Mouse (Mus musculus): Measurements from ENCODE around the gene Arhgap8.
A peak's percentile ranks its signal among the peaks of the same experiment; 100 is the strongest.
"Not testable (repeated sequence)": the region's sequence is repeated elsewhere in the genome, so short reads cannot be mapped to it uniquely, and the experiment has no call there.

The Arhgap8 gene

DNA sequence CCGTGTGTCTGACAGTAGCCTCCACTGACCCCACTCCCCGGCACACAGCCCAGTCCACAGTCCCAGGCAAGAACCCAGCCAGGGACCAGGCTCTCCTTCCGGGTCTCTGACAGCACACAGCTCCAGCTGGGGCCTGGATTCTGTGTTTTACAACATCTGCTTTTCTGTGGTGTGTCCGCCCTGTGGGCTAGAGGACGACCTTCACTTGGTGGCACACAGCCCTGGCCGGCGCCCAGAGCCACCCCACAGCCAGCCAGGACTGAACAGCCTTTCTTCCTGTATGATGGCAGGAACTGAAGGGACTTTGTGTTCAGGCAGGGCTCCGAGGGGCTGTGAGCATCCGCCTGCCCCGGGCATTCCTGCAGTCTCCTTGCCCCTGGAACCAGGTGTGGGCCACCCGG is 22.2 kb upstream of the Arhgap8 start:
- DNase-seq (ENCODE audit: extremely low read depth, low read depth, low spot score) = no peak

- DNase-seq (ENCODE audit: extremely low read depth, low read depth, low spot score) = no peak
Measured at GRCm38 (mm10) chr15:84698189-84698588, 21.7 kb upstream of the Arhgap8 start.

DNA sequence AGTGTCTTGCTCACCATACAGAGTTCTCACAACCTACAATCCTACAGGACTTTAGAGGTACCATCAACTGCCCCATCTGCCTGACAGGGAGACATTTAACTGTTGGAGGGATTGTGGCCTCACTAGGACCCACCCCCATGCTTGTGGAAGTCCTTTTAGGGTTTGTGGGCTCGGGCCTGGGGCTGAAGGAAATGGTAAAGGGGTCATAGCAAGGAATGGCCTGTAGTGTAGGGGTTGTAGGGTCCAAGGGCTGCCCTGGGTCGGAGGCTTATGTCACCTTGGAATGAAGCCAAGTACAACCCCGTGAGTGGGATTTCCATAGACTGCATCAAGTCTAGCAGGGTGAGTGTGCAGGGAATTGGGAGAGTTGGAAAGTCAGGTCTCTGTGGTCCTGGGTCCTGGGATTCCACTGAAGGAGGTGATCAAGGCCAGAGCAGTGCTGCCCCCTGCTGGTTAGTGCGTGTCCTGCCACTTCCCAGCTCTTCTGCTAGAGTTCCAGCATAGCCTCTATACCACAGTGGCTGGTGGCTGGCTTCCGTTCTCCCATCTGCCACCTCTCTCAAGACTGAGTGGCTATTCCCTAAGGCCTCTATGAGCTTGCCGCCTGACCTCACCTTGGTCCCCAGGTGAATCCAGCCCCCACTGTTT is 19.6 kb upstream of the Arhgap8 start:
- DNase-seq (ENCODE audit: extremely low read depth, low read depth, low spot score) = no peak

- DNase-seq (ENCODE audit: extremely low read depth, low read depth, low spot score) = peak; percentile 74
Measured at GRCm38 (mm10) chr15:84701947-84702346, 17.9 kb upstream of the Arhgap8 start.

DNA sequence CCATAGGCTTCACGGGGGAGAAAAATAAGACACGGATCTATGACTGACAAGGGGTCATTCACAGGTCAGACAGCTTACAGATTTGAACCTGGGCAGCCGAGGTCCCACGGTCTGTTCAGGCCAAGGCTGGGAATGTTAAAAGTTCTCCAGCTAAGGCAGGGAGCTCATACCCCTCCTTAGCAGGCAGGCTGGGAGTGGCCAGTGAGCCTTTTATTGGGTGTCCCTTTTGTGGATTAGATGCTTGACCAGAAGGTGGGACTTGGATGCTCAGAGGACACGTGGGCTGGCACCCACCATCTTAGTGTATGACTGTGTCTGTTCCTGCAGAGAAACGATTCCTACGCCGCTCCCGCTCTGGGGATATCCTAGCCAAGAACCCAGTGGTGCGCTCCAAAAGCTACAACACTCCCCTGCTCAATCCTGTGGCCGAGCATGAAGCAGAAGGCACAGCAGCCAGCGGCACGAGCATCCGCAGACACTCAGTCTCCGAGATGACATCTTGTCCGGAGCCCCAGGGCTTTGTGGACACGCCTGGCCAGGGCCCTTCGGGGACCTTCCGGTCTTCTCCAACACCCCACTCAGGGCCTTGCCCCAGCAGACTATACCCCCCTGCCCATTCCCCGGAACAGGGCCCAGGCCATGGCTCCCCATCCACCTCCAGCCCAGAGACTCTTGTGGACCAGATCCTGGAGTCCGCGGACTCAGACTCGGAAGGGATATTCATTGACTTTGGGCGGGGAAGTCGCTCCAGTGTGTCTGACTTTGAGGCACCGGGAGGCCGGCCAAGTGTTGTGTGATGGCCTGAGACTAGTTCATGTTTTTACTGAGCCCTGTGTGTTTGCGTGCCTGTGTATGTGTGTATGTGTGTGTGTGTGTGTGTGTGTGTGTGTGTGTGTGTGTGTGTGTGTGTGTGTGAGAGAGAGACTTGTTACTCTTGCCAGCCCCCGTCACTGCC is 17.2 kb upstream of the Arhgap8 start:
- no peak for DNase-seq (ENCODE audit: extremely low read depth, low read depth, low spot score)

- no peak for DNase-seq (ENCODE audit: extremely low read depth, low read depth, low spot score)
Measured at GRCm38 (mm10) chr15:84703992-84704391, 15.9 kb upstream of the Arhgap8 start.

DNA sequence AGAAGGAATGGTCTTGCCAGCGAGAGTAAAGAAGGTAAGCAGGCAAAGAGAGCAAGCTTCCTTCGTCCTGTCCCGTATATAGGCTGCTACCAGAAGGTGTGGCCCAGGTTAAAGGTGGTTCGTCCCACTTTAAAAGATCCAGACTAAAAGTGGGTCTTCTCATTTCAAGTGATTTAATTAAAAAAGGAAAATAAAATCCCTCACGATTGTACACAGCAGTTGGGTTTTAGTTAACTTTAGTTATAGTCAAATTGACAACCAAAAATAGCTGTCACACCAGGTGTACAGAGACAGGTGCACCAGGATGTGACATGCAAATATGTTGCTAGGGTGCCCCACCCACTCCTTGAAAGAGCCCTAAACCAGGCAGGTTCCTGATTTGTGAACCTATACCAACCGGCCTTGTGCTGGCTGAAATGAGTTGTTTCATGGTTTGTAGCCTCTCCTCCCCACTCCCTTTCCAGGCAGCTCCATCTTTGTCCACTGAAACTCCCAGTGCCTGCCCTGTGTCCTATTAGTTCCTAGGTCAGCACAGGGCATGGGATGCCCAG is 14.4 kb upstream of the Arhgap8 start:
- no peak for DNase-seq (ENCODE audit: extremely low read depth, low read depth, low spot score)

GRCm38 (mm10) chr15:84706983-84707619 is 12.8 kb upstream of the Arhgap8 start:
- DNase-seq (ENCODE audit: extremely low read depth, low read depth, low spot score) = no peak

DNA sequence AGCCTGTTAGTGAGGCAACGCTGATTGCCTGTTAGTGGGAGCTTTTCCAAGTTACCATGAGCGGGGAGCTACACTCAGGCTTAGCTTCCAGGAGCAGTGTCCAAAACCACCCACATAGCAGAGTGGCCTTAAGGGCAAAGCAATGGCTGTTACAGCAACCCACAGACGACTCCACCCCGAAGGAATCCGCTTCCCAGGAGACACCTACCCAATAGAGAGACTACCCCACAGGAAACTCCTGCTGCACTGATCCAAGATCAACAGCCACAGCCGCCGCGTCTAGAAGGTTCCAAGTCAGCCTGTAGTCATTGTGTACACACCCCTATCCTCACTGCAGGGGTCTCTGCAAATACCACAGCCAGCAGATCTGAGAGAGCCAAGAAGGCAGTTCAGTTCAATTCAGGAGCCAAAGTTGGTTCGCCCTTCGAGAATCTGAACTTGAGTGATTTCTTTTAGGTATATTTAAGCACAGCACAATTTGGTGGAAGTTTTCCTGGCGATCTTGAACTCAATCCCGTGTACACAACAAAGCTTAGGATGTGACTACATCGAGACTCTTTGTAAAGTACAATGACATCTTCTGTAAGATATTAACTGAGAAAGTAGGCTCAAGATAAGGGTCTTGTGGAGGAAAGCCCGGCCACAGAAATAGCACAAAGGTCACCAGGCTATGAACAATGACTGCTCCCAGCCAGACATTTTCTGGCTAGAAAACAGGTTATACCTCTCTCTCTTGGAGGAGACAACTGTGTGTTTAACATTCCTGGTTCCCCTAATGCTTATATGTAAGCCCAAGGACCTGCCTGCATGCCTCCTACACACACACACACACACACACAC is 7.1 kb upstream of the Arhgap8 start:
- peak; percentile 98 for DNase-seq (ENCODE audit: extremely low read depth, low read depth, low spot score)

GRCm38 (mm10) chr15:84714730-84715129 is 5.1 kb upstream of the Arhgap8 start:
- no peak for DNase-seq (ENCODE audit: extremely low read depth, low read depth, low spot score)

GRCm38 (mm10) chr15:84715132-84715531 is 4.7 kb upstream of the Arhgap8 start:
- no peak for DNase-seq (ENCODE audit: extremely low read depth, low read depth, low spot score)

DNA sequence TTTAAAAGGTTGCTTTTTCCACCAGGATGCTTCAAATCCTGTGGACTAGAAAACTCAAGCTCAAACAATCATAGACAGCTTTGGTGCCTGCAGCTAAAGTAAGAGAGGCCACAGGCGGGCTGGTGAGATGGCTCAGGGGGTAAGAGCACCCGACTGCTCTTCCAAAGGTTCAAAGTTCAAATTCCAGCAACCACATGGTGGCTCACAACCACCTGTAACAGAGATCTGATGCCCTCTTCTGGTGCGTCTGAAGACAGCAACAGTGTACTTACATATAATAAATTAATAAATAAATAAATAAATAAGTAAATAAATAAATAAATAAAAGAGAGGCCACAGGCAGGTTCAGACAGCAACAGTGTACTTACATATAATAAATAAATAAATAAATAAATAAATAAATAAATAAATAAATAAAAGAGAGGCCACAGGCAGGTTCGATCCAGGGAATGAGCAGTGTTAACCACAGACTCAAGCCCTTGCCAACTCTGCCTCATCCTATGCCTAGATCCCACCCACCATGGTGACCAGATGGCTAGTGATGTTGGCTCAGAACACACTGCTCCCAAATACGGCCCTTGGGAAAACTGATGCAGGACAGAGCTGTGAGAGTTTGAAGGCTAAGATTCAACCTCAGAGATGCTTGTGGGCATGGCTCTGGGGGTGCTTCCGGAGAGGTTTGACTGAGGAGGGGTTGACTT is 2.1 kb upstream of the Arhgap8 start:
- DNase-seq (ENCODE audit: extremely low read depth, low read depth, low spot score) = not testable (repeated sequence)

- no peak for DNase-seq (ENCODE audit: extremely low read depth, low read depth, low spot score)
Measured at GRCm38 (mm10) chr15:84718785-84719184, 1.1 kb upstream of the Arhgap8 start.

DNA sequence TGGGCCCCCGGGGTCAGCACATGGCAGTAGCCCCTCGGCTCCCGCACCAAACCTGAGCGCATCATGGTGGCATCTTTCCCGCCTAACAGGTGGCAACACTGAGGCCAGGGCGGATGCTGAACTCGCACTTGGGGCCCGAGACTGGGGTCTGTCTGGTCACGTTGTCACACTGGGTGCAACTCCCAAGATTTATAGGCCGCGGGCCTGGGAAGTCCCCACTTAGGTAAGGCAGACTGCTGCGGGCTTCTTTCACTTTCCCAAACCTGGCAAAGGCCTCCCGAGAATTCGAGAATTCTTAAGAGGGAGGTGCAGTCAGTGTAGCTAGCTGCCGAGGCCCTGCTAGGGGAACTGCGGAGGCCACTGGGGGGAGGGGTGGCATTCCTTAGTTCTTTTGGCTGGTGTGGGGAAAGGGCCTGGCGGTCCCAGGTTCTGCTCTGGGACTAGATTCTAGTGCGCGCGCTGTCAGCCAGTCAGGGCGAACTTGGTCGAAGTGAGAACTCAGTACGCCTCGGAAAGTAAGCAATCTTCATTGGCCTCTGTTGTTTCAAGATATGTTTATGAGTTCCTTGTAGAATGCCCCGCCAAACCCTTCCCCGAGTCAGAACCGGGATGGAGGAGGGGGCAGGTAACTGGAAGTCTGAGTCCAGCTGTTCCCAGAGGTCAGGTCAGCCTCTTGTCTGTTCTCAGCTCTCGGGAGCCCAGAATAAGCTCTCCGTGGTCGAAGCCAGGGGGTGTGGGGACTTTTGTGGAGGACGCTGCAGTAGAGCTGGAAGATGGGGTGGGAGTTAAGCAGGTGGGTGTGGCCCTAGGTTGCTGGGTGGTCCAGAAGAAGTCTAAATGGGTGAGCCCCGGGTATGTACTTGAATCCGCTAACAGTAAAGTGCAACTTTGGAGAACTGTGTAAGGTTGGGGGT is 696 bp downstream of the Arhgap8 start:
- DNase-seq (ENCODE audit: extremely low read depth, low read depth, low spot score) = no peak

DNA sequence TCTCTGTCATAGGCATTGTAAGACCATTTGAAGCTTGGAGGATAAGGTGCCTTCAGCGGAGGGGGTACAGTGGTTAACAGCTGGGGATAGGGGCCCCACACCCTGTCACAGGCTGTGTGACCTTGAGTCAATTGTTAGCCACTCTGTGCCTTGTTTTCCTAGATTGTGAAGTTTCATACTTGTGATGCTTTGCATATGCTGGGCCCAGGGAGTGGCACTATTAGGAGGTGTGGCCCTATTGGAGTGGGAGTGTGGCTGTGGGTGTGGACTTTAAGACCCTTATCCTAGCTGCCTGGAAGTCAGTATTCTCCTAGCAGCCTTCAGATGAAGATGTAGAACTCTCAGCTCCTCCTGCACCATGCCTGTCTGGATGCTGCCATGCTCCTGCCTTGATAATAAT is 3.8 kb downstream of the Arhgap8 start:
- not testable (repeated sequence) for DNase-seq (ENCODE audit: extremely low read depth, low read depth, low spot score)

GRCm38 (mm10) chr15:84724199-84724598 is 4.3 kb downstream of the Arhgap8 start:
- DNase-seq (ENCODE audit: extremely low read depth, low read depth, low spot score) = no peak

- DNase-seq (ENCODE audit: extremely low read depth, low read depth, low spot score) = no peak
Measured at GRCm38 (mm10) chr15:84729685-84730084, 9.8 kb downstream of the Arhgap8 start.

DNA sequence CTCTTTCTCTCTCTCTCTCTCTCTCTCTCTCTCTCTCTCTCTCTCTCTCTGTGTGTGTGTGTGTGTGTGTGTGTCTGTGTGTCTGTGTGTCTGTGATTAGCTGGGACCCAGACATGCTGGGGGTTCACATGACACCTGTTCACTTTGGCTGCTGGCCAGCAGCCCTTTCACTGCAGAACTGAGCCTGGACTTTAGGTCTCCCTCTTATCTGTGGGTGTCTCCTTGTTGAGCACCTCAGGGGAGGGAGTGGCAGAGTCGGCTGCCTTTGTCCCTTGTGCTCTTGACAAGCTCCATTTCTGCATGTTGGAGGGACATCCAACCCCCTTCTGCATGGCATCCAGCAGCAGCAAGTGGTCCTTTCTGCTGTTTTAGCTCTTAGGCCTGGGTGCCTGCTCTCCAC is 11.0 kb downstream of the Arhgap8 start:
- DNase-seq (ENCODE audit: extremely low read depth, low read depth, low spot score) = no peak

All from fat pad, adult 2 months (tissue).